Mouse (Mus musculus): Measurements from ENCODE around the gene 2310034C09Rik. TPM values are rescaled to one million over a fixed set of nuclear protein-coding genes. Genes with fewer than 3 reads are reported as not detected.

The 2310034C09Rik gene
- polyA plus RNA-seq, 1 experiment from 2014 or later = 0.23 TPM

DNA sequence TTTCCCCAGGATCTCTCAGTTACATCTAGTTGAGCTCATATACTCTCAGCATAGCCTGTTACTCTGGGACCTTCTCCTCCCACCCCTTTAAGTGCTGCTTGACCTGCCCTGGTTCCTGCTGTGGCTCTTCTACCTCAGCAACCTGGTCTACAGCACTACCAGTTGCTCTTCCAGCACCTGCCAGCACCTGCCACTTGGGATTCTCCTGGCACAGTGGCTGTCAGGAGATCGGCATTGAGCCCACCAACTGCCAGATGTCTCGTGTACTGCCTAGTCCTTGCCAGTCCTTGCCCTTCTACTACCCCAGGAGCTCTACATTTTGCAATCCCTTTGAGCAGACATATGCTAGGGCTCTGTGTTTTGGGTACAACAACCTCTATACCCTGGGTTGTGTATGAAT, 28.1 kb downstream of the 2310034C09Rik start:
- H3K9me3 ChIP-seq (ENCODE audit: control insufficient read depth, low read length) = no peaks in the 10 kb centered on the region
- H3K9ac ChIP-seq (ENCODE audit: low read length) = no peak overlapping the region
- H3K27ac ChIP-seq (replicated peaks) = no peak overlapping the region
- H3K27me3 ChIP-seq (ENCODE audit: control insufficient read depth, insufficient read depth, low read length) = no peaks in the 10 kb centered on the region
- 71% methylated on average over 2 of the region's 2 CpGs for WGBS
- H3K4me1 ChIP-seq (replicated peaks; ENCODE audit: control insufficient read depth, insufficient read depth) = no peaks in the 10 kb centered on the region
- no peak for DNase-seq (ENCODE audit: low spot score)
- H3K4me2 ChIP-seq (replicated peaks; ENCODE audit: low read depth) = no peak overlapping the region
- ATAC-seq (ENCODE audit: low FRiP score, low TSS enrichment) = no peak
- H3K4me3 ChIP-seq (ENCODE audit: low read depth, low read length) = no peak overlapping the region
- no peaks in the 10 kb centered on the region for H3K36me3 ChIP-seq (ENCODE audit: control insufficient read depth, insufficient read depth, low read length)
- no peak for TF ChIP-seq CTCF (IDR thresholded peaks at IDR 0.05; ENCODE audit: low read depth)
- no peak for TF ChIP-seq EP300 (optimal IDR thresholded peaks at IDR 0.05)

Other genes with a start within 250 kb of the 2310034C09Rik start
- 1.5 and 2.2 TPM in 2 replicates for gene Cldn8, start 195.7 kb upstream of the 2310034C09Rik start, polyA plus RNA-seq (2015; fragmentation: Nextera tagmentation; extraction: Ambion mirVana)
- not detected in 2 replicates for gene Krtap24-1, start 146.6 kb upstream of the 2310034C09Rik start, polyA plus RNA-seq (2015; fragmentation: Nextera tagmentation; extraction: Ambion mirVana)
- gene 2310079G19Rik, start 131.2 kb upstream of the 2310034C09Rik start, polyA plus RNA-seq (2015; fragmentation: Nextera tagmentation; extraction: Ambion mirVana) = 0.41 and 0.64 TPM in 2 replicates
- not detected in 2 replicates for gene Krtap26-1, start 111.1 kb upstream of the 2310034C09Rik start, polyA plus RNA-seq (2015; fragmentation: Nextera tagmentation; extraction: Ambion mirVana)
- not detected in 2 replicates for gene Krtap27-1, start 87.2 kb upstream of the 2310034C09Rik start, polyA plus RNA-seq (2015; fragmentation: Nextera tagmentation; extraction: Ambion mirVana)
- gene 2310061N02Rik, start 50.9 kb upstream of the 2310034C09Rik start, polyA plus RNA-seq (2015; fragmentation: Nextera tagmentation; extraction: Ambion mirVana) = not detected in 2 replicates
- gene Krtap13-1, start 30.0 kb upstream of the 2310034C09Rik start, polyA plus RNA-seq (2015; fragmentation: Nextera tagmentation; extraction: Ambion mirVana) = not detected in 2 replicates
- not detected in 2 replicates for gene Krtap13, start 7.2 kb upstream of the 2310034C09Rik start, polyA plus RNA-seq (2015; fragmentation: Nextera tagmentation; extraction: Ambion mirVana)
- gene 2310057N15Rik, start 15.4 kb downstream of the 2310034C09Rik start, polyA plus RNA-seq (2015; fragmentation: Nextera tagmentation; extraction: Ambion mirVana) = not detected in 2 replicates
- not detected in 2 replicates for gene Gm5965, start 19.0 kb downstream of the 2310034C09Rik start, polyA plus RNA-seq (2015; fragmentation: Nextera tagmentation; extraction: Ambion mirVana)
- gene Gm20741, start 53.4 kb downstream of the 2310034C09Rik start, polyA plus RNA-seq (2015; fragmentation: Nextera tagmentation; extraction: Ambion mirVana) = not detected in 2 replicates
- not detected in 2 replicates for gene Krtap15, start 61.4 kb downstream of the 2310034C09Rik start, polyA plus RNA-seq (2015; fragmentation: Nextera tagmentation; extraction: Ambion mirVana)
- gene Krtap14, start 67.3 kb downstream of the 2310034C09Rik start, polyA plus RNA-seq (2015; fragmentation: Nextera tagmentation; extraction: Ambion mirVana) = not detected in 2 replicates
- gene Krtap19-1, start 110.6 kb downstream of the 2310034C09Rik start, polyA plus RNA-seq (2015; fragmentation: Nextera tagmentation; extraction: Ambion mirVana) = not detected in 2 replicates
- gene Krtap19-2, start 115.4 kb downstream of the 2310034C09Rik start, polyA plus RNA-seq (2015; fragmentation: Nextera tagmentation; extraction: Ambion mirVana) = not detected in 2 replicates
- gene Krtap19-3, start 119.2 kb downstream of the 2310034C09Rik start, polyA plus RNA-seq (2015; fragmentation: Nextera tagmentation; extraction: Ambion mirVana) = not detected in 2 replicates
- gene Krtap19-4, start 126.2 kb downstream of the 2310034C09Rik start, polyA plus RNA-seq (2015; fragmentation: Nextera tagmentation; extraction: Ambion mirVana) = not detected in 2 replicates
- gene Krtap19-5, start 137.6 kb downstream of the 2310034C09Rik start, polyA plus RNA-seq (2015; fragmentation: Nextera tagmentation; extraction: Ambion mirVana) = not detected in 2 replicates
- not detected in 2 replicates for gene Krtap19-9b, start 173.4 kb downstream of the 2310034C09Rik start, polyA plus RNA-seq (2015; fragmentation: Nextera tagmentation; extraction: Ambion mirVana)
- gene Krtap16-3, start 204.0 kb downstream of the 2310034C09Rik start, polyA plus RNA-seq (2015; fragmentation: Nextera tagmentation; extraction: Ambion mirVana) = not detected in 2 replicates

All from stomach, postnatal 0 days (tissue).